Mouse (Mus musculus) MEL (cell line): ENCODE measurements around the gene Fgfr2. TPM values are rescaled to one million over a fixed set of nuclear protein-coding genes. Genes with fewer than 3 reads are reported as not detected.

Experiments
- DNase-seq: peaks from one replicate; pipeline ENCODE4 v3.0.0; 2011; ENCODE audit warnings: low read depth, low spot score
- H3K27ac ChIP-seq: 2 replicates; pipeline ENCODE4 v1.5.1; 2012; ENCODE audit warnings: low read depth, mild to moderate bottlenecking, control low read depth, low read length, moderate library complexity; ENCODE audit not compliant: control insufficient read depth
- H3K27me3 ChIP-seq, 2 experiments: fragments of 150-350 bp in 1 of 2; sonication (generic) in 1 of 2; 2 replicates each; pipeline ENCODE4 v1.6.1; 2012; ENCODE audit warnings: low read length in 2 of 2, mild to moderate bottlenecking in 2 of 2, improper control_type of control experiment in 1 of 2, moderate library complexity in 1 of 2; ENCODE audit not compliant: insufficient read depth in 2 of 2, control insufficient read depth in 1 of 2
- H3K36me3 ChIP-seq, 2 experiments: 2 replicates each; pipeline ENCODE4 v1.6.1; 2012 to 2014; ENCODE audit warnings: low read length in 2 of 2, improper control_type of control experiment in 1 of 2, inconsistent platforms in 1 of 2, mild to moderate bottlenecking in 1 of 2; ENCODE audit not compliant: insufficient read depth in 2 of 2, control insufficient read depth in 1 of 2
- H3K4me1 ChIP-seq, 2 experiments: fragments of 150-350 bp in 1 of 2; sonication (generic) in 1 of 2; 2 replicates each; pipeline ENCODE4 v1.6.1; 2012; ENCODE audit warnings: low read length in 2 of 2, improper control_type of control experiment in 1 of 2, mild to moderate bottlenecking in 1 of 2; ENCODE audit not compliant: insufficient read depth in 2 of 2, control insufficient read depth in 1 of 2
- H3K4me3 ChIP-seq, 2 experiments: fragments of 150-350 bp in 1 of 2; sonication (generic) in 1 of 2; 2 replicates each; pipeline ENCODE4 v1.5.1; 2012; ENCODE audit warnings: low read depth in 2 of 2, low read length in 2 of 2, mild to moderate bottlenecking in 2 of 2, moderate library complexity in 2 of 2, control low read depth in 1 of 2, improper control_type of control experiment in 1 of 2; ENCODE audit not compliant: control insufficient read depth in 1 of 2, insufficient read depth in 1 of 2
- H3K79me2 ChIP-seq: 2 replicates; pipeline ENCODE4 v1.6.1; 2012; ENCODE audit warnings: mild to moderate bottlenecking, low read length, moderate library complexity; ENCODE audit not compliant: control insufficient read depth, poor library complexity, insufficient read depth
- H3K9ac ChIP-seq: 2 replicates; pipeline ENCODE4 v1.6.1; 2012; ENCODE audit warnings: low read depth, mild to moderate bottlenecking, control low read depth, low read length, moderate library complexity; ENCODE audit not compliant: control insufficient read depth, poor library complexity, severe bottlenecking
- H3K9me3 ChIP-seq: fragments of 150-350 bp; sonication (generic); replicated peaks from 2 replicates; pipeline ENCODE4 v1.6.1; 2012; ENCODE audit warnings: mild to moderate bottlenecking, low read length, improper control_type of control experiment, moderate library complexity; ENCODE audit not compliant: insufficient read depth
- BHLHE40 ChIP-seq: IDR thresholded peaks from 2 replicates; pipeline ENCODE4 v1.6.1; 2012; ENCODE audit warnings: low read depth, mild to moderate bottlenecking, inconsistent platforms, low read length, improper control_type of control experiment, borderline replicate concordance
- CHD1 ChIP-seq: IDR thresholded peaks from 2 replicates; pipeline ENCODE4 v1.6.1; 2012; ENCODE audit warnings: low read depth, mild to moderate bottlenecking, inconsistent platforms, low read length, improper control_type of control experiment
- CHD2 ChIP-seq: IDR thresholded peaks from 2 replicates; pipeline ENCODE4 v1.6.1; 2011; ENCODE audit warnings: low read length, improper control_type of control experiment
- E2F4 ChIP-seq: IDR thresholded peaks from 2 replicates; pipeline ENCODE4 v1.6.1; 2011; ENCODE audit warnings: low read depth, low read length, improper control_type of control experiment, borderline replicate concordance
- ELF1 ChIP-seq: IDR thresholded peaks from 2 replicates; pipeline ENCODE4 v1.6.1; 2014; ENCODE audit warnings: low read depth, mild to moderate bottlenecking, inconsistent platforms, low read length, improper control_type of control experiment, moderate library complexity
- ETS1 ChIP-seq: IDR thresholded peaks from 2 replicates; pipeline ENCODE4 v1.6.1; 2012; ENCODE audit warnings: low read depth, mild to moderate bottlenecking, inconsistent platforms, low read length, improper control_type of control experiment, moderate library complexity
- GABPA ChIP-seq: IDR thresholded peaks from 2 replicates; pipeline ENCODE4 v1.6.1; 2012; ENCODE audit warnings: low read depth, mild to moderate bottlenecking, inconsistent platforms, low read length, improper control_type of control experiment, moderate library complexity
- HCFC1 ChIP-seq: IDR thresholded peaks from 2 replicates; pipeline ENCODE4 v1.6.1; 2012; ENCODE audit warnings: low read depth, mild to moderate bottlenecking, inconsistent platforms, low read length, improper control_type of control experiment, moderate library complexity
- JUND ChIP-seq: IDR thresholded peaks from 2 replicates; pipeline ENCODE4 v1.6.1; 2011; ENCODE audit warnings: low read depth, mild to moderate bottlenecking, improper control_type of control experiment, low read length
- KAT2A ChIP-seq: conservative IDR thresholded peaks from 2 replicates; pipeline ENCODE4 v1.6.1; 2012; ENCODE audit warnings: low read depth, low read length, improper control_type of control experiment, inconsistent platforms
- MAX ChIP-seq: IDR thresholded peaks from 2 replicates; pipeline ENCODE4 v1.6.1; 2011; ENCODE audit warnings: low read length, improper control_type of control experiment
- MAZ ChIP-seq: IDR thresholded peaks from 2 replicates; pipeline ENCODE4 v1.6.1; 2012; ENCODE audit warnings: low read depth, mild to moderate bottlenecking, inconsistent platforms, low read length, improper control_type of control experiment
- MEF2A ChIP-seq: IDR thresholded peaks from 2 replicates; pipeline ENCODE4 v1.6.1; 2014; ENCODE audit warnings: low read depth, mild to moderate bottlenecking, inconsistent platforms, low read length, improper control_type of control experiment; ENCODE audit not compliant: poor library complexity, insufficient replicate concordance, severe bottlenecking; ENCODE audit errors: extremely low read depth
- MYB ChIP-seq: IDR thresholded peaks from 2 replicates; pipeline ENCODE4 v1.6.1; 2011; ENCODE audit warnings: mild to moderate bottlenecking, low read depth, low read length, improper control_type of control experiment
- NELFE ChIP-seq: IDR thresholded peaks from 2 replicates; pipeline ENCODE4 v1.6.1; 2011; ENCODE audit warnings: low read depth, low read length, improper control_type of control experiment
- NRF1 ChIP-seq: IDR thresholded peaks from 2 replicates; pipeline ENCODE4 v1.6.1; 2014; ENCODE audit warnings: low read depth, mild to moderate bottlenecking, inconsistent platforms, low read length, improper control_type of control experiment, moderate library complexity; ENCODE audit not compliant: poor library complexity, insufficient read depth, severe bottlenecking
- POLR2A ChIP-seq, 2 experiments: IDR thresholded peaks; 2 replicates each; pipeline ENCODE4 v1.6.1; 2011 to 2012; ENCODE audit warnings: low read length in 2 of 2, mild to moderate bottlenecking in 2 of 2, control low read depth in 1 of 2, improper control_type of control experiment in 1 of 2, low read depth in 1 of 2, moderate library complexity in 1 of 2; ENCODE audit not compliant: control insufficient read depth in 1 of 2, insufficient read depth in 1 of 2, poor library complexity in 1 of 2
- POLR2AphosphoS2 ChIP-seq: IDR thresholded peaks from 2 replicates; pipeline ENCODE4 v1.6.1; 2011; ENCODE audit warnings: low read length, improper control_type of control experiment
- RAD21 ChIP-seq: IDR thresholded peaks from 2 replicates; pipeline ENCODE4 v1.6.1; 2011; ENCODE audit warnings: mild to moderate bottlenecking, low read depth, low read length, improper control_type of control experiment
- RCOR1 ChIP-seq: IDR thresholded peaks from 2 replicates; pipeline ENCODE4 v1.6.1; 2012; ENCODE audit warnings: low read depth, mild to moderate bottlenecking, inconsistent platforms, low read length, improper control_type of control experiment
- SIN3A ChIP-seq: IDR thresholded peaks from 2 replicates; pipeline ENCODE4 v1.6.1; 2012; ENCODE audit warnings: low read length, improper control_type of control experiment, inconsistent platforms
- SMC3 ChIP-seq: IDR thresholded peaks from 2 replicates; pipeline ENCODE4 v1.6.1; 2011; ENCODE audit warnings: low read depth, low read length, improper control_type of control experiment
- TAL1 ChIP-seq: IDR thresholded peaks from 2 replicates; pipeline ENCODE4 v1.6.1; 2012; ENCODE audit warnings: mild to moderate bottlenecking, inconsistent platforms, low read length, moderate library complexity, mixed read lengths
- UBTF ChIP-seq: IDR thresholded peaks from 2 replicates; pipeline ENCODE4 v1.6.1; 2012; ENCODE audit warnings: low read depth, mild to moderate bottlenecking, inconsistent platforms, low read length, improper control_type of control experiment, moderate library complexity, borderline replicate concordance; ENCODE audit not compliant: insufficient read depth
- USF2 ChIP-seq, 2 experiments: IDR thresholded peaks; 2 replicates each; pipeline ENCODE4 v1.6.1; 2011 to 2012; ENCODE audit warnings: improper control_type of control experiment in 2 of 2, low read length in 2 of 2, borderline replicate concordance in 1 of 2, inconsistent platforms in 1 of 2, low read depth in 1 of 2, mild to moderate bottlenecking in 1 of 2; ENCODE audit not compliant: insufficient read depth in 1 of 2
- ZC3H11A ChIP-seq: IDR thresholded peaks from 2 replicates; pipeline ENCODE4 v1.6.1; 2012; ENCODE audit warnings: low read depth, mild to moderate bottlenecking, inconsistent platforms, low read length, improper control_type of control experiment
- ZKSCAN1 ChIP-seq: IDR thresholded peaks from 2 replicates; pipeline ENCODE4 v1.6.1; 2012; ENCODE audit warnings: low read depth, mild to moderate bottlenecking, inconsistent platforms, low read length, improper control_type of control experiment, moderate library complexity
- polyA plus RNA-seq, 2 experiments: library from polyadenylated mRNA; stranded (reverse) in 1 of 2; unstranded in 1 of 2; fragments of >175 nt in 1 of 2; fragments of >200 nt in 1 of 2; gene quantifications; 2 replicates each; pipeline versions ENCODE4 v1.2.1 to v1.2.4; 2012; ENCODE audit warnings: low replicate concordance in 2 of 2, low read depth in 1 of 2; ENCODE audit not compliant: insufficient read length in 2 of 2, insufficient read depth in 1 of 2, missing spikeins in 1 of 2
- total RNA-seq: library from RNA; depleted of rRNA; stranded (reverse); fragments of 300-350 nt; gene quantifications from 2 replicates; pipeline ENCODE4 v1.2.3, GENCODE M21; 2012

Fgfr2 gene
- total and polyA plus RNA-seq, 3 experiments = not detected

- H3K36me3 ChIP-seq = peaks cover 0 to 41% of the 10 kb centered on the region in 2 experiments; a peak in 2 of 4 replicates
- DNase-seq = no peak
Measured at GRCm38 (mm10) chr7:130520049-130520425, 2603.1 kb downstream of the Fgfr2 start, which contains the start of gene Ate1. Ate1 (minus strand) TSS chr7:130520369.

DNA sequence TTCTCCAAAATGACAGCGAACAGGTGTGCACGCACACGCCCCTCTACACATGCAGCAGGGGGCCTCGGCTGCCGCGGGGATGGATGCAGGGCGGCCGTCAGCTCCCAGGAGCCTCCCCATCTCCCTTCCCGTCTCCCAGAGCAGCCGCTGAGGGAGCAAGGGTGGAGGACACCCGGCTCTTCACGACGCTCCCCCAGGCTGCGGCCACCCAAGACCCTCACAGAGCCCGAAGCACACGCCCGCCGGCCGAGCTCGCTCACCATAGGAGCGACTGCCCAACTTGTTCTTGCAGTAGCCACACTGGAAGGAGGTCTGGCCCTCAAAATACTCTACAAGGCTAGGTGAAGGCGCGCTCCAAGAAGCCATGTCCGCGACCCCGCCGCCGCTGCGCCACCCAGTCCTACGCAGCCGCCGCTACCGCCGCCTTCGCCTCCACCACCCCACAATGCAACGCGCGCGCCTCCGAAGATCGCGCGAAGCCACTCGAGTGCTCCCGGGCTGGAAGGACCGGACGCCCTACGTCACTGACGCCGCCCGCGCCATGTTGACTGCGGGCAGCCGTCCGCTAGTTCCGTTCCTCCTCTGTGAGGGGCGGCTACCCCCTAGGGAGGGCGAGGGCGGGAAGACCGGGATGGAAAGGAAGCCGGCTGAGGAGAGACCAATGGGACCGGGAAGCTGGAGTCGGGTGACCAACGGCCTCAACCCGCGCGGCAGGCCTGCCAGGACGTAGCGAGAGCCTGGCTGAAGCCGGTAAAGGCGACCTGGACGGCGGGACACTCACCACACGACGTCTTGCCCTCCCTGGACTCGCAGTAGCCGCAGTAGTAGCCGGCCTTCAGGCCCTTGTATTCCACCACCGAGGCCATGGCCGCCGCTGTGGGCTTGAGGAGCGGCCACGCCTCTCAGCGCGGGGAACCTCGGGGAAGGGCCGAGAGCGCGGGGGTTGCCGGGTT lies 2603.8 kb downstream of the Fgfr2 start:
- H3K27me3 ChIP-seq = no peaks in the 10 kb centered on the region
- H3K4me3 ChIP-seq = peak overlapping the region; percentile 73 to 82
- DNase-seq = peak; percentile 96
- no peak for TF ChIP-seq SMC3
- no peak for TF ChIP-seq ETS1
- peak; percentile 62 for TF ChIP-seq NELFE
- TF ChIP-seq ELF1 = peak; percentile 74
- TF ChIP-seq NRF1 = peak; percentile 66; the same call in 1 of the 2 replicates
- no peak; the same call in 1 of the 2 replicates for TF ChIP-seq MAX
- no peak for TF ChIP-seq RAD21
- TF ChIP-seq HCFC1 = peak; percentile 97
- no peak for TF ChIP-seq JUND
- TF ChIP-seq CHD2 = peak; percentile 85
- peak; percentile 79 to 82 for TF ChIP-seq POLR2A (IDR thresholded peaks at IDR 0.05; ENCODE audit: control insufficient read depth in 1 of 2, insufficient read depth in 1 of 2, low read depth in 1 of 2, low read length in 2 of 2, poor library complexity in 1 of 2)
- no peak for TF ChIP-seq TAL1
- peak; percentile 40; the same call in 1 of the 2 replicates for TF ChIP-seq E2F4
- peak; percentile 24; the same call in 1 of the 2 replicates for TF ChIP-seq MAZ
- TF ChIP-seq MYB = no peak
- TF ChIP-seq SIN3A = peak; percentile 61
- no peak for TF ChIP-seq MEF2A
- TF ChIP-seq BHLHE40 = no peak
- no peak for TF ChIP-seq RCOR1
- TF ChIP-seq CHD1 = peak; percentile 49; the same call in 1 of the 2 replicates
- TF ChIP-seq ZC3H11A = no peak
- TF ChIP-seq POLR2AphosphoS2 = peak; percentile 21; the same call in 1 of the 2 replicates
- no peak for TF ChIP-seq USF2 (IDR thresholded peaks at IDR 0.05; ENCODE audit: borderline replicate concordance in 1 of 2, insufficient read depth in 1 of 2, low read depth in 1 of 2, low read length in 2 of 2)
- TF ChIP-seq UBTF = 0 out of 2 replicates have a peak, but pooled peaks have one; percentile 54
- TF ChIP-seq ZKSCAN1 = no peak
- TF ChIP-seq GABPA = no peak
- TF ChIP-seq KAT2A = no peak; the same call in 1 of the 2 replicates

More at GRCm38 (mm10) chr7:130520049-130520425, 2603.1 kb downstream of the Fgfr2 start, which contains the start of gene Ate1:
- H3K9ac ChIP-seq = peak within 1 kb of the TSS; percentile 94
- TF ChIP-seq POLR2AphosphoS2 = 0 out of 2 replicates have a peak, but pooled peaks have one; percentile 21
- TF ChIP-seq ETS1 = no peak
- TF ChIP-seq, all 39 proteins: peak for 1
- Histone ChIP-seq H3K27ac (peak within 1 kb of the TSS; percentile 94), H3K4me3 (peak within 1 kb of the TSS; percentile 73 to 82), H3K27me3 (no peaks in the 10 kb centered on the region), H3K4me1 (peaks cover 14 to 15% of the 10 kb centered on the region in 2 experiments), H3K9me3 (no peaks in the 10 kb centered on the region), H3K79me2 (peaks cover 33% of the 10 kb centered on the region)

More for the DNA sequence above, 2603.8 kb downstream of the Fgfr2 start:
- H3K27ac ChIP-seq = peak overlapping the region; percentile 94
- H3K36me3 ChIP-seq = peaks cover 0 to 41% of the 10 kb centered on the region in 2 experiments; a peak in 2 of 4 replicates
- peaks cover 14 to 15% of the 10 kb centered on the region in 2 experiments for H3K4me1 ChIP-seq
- H3K9ac ChIP-seq = peak overlapping the region; percentile 94
- H3K9me3 ChIP-seq = no peaks in the 10 kb centered on the region
- H3K79me2 ChIP-seq = peaks cover 33% of the 10 kb centered on the region
